Mouse (Mus musculus) ES-Bruce4 (cell line): ENCODE measurements around the gene Ints6.

Source experiments
- CTCF ChIP-seq: IDR thresholded peaks from one replicate; pipeline ENCODE4 v1.8.1; 2011; ENCODE audit warnings: low read depth, low read length
- POLR2A ChIP-seq: IDR thresholded peaks from one replicate; pipeline ENCODE4 v1.8.1; 2011; ENCODE audit warnings: low read length; ENCODE audit not compliant: insufficient read depth

DNA sequence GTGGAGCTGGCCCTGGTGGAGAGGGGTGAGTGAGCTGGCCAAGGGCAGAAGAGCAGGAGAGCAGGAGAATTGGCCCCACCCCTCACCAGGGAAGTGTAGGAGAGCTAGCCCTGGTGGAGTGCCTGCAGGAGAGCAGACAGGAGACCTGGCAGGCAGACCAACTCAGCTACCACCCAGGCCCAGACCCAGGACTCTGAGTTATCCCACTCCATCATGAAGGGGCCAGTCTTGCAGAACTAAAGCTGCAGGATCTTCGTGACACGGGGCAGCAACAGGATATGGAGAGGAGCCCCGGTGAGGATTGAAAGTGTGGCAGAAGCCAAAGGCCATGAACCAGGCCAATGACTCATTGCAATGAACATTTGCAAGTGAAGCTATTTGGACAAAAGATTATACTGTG lies 46.0 kb upstream of the Ints6 start:
- no peak for TF ChIP-seq CTCF
- no peak for TF ChIP-seq POLR2A
